Mouse (Mus musculus): ENCODE measurements around the gene Zfp579.
"Not testable (repeated sequence)": the region's sequence is repeated elsewhere in the genome, so short reads cannot be mapped to it uniquely, and the experiment has no call there.

Gene Zfp579

GRCm38 (mm10) chr7:4996003-4996895 lies at the start of gene Zfp579:
Zfp579 (minus strand) TSS chr7:4996158.
- DNase-seq (ENCODE audit: low read depth, low spot score): peak; percentile 83

- no peak for DNase-seq (ENCODE audit: low read depth, low spot score)
These were observed 49.0 kb upstream of the Zfp579 start for GRCm38 (mm10) chr7:5044981-5045380.

- DNase-seq (ENCODE audit: low read depth, low spot score): no peak
These were observed 43.0 kb upstream of the Zfp579 start for GRCm38 (mm10) chr7:5038940-5039339.

GRCm38 (mm10) chr7:5038109-5038732 lies 42.3 kb upstream of the Zfp579 start, which contains the start of gene Zfp784:
Zfp784 (minus strand) TSS chr7:5038446.
- peak; percentile 96 for DNase-seq (ENCODE audit: low read depth, low spot score)

DNA sequence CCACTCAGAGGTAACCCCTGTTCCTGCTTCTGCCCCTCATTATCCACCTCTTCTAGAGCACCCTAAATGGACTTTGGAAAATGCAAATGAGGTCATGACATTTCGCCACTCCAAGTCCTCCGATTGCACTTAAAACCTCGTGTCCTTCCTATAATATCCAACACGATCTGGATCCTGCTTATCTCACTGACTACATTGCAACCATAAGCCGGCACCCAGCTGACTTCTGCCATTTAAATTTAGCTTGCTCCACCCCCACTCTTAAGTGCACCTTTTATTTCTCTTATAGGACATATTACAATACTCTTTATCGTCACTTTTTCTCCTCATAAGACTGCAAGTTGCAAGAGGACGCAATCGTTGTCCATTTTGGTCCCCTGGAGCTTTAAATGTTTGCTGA lies 41.5 kb upstream of the Zfp579 start:
- no peak for DNase-seq (ENCODE audit: low read depth, low spot score)

DNA sequence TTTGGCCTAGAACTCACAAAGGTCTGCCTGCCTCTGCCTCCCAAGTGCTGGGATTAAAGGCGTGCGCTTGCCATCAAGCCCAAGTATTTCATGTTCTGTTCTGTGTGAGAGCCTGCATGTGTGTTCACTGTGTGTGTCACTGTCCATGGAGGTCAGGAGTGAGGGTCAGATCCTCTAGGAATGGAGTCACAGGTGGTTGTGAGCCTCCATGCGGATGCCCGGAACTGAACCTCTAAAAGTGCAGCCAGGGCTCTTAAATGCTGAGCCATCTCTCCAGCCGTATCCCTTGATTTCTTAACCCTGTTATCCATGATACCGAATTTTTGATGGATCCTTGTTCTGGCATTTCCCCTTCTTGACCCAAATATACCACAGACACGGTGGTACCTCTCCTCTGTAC lies 41.1 kb upstream of the Zfp579 start:
- DNase-seq (ENCODE audit: low read depth, low spot score): no peak

GRCm38 (mm10) chr7:5036136-5036535 lies 40.2 kb upstream of the Zfp579 start:
- no peak for DNase-seq (ENCODE audit: low read depth, low spot score)

DNA sequence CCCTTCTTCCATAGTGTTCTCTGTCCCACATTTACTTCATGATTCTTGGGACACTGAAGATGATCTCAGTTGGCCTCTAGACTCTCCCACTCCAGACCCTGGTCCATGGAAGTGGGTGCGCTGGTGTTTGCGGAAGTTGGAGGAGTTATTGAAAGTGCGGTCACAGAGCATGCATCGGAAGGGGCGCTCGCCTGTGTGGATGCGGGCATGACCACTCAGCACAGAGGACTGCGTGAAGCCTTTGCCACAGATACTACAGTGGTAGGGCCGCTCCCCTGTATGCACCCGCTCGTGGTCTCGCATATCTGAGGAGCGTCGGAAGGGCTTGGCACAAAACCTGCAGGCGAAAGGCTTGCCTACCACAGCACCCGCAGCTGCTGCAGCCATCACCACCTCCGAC lies 39.7 kb upstream of the Zfp579 start:
- no peak for DNase-seq (ENCODE audit: low read depth, low spot score)

- no peak for DNase-seq (ENCODE audit: low read depth, low spot score)
These were observed 37.9 kb upstream of the Zfp579 start, which contains the start of gene 4632433K11Rik for GRCm38 (mm10) chr7:5033818-5034217. 4632433K11Rik (plus strand) TSS chr7:5034118.

- no peak for DNase-seq (ENCODE audit: low read depth, low spot score)
These were observed 35.5 kb upstream of the Zfp579 start for GRCm38 (mm10) chr7:5031496-5031895.

GRCm38 (mm10) chr7:5030554-5031275 lies 34.8 kb upstream of the Zfp579 start:
- DNase-seq (ENCODE audit: low read depth, low spot score): no peak

DNA sequence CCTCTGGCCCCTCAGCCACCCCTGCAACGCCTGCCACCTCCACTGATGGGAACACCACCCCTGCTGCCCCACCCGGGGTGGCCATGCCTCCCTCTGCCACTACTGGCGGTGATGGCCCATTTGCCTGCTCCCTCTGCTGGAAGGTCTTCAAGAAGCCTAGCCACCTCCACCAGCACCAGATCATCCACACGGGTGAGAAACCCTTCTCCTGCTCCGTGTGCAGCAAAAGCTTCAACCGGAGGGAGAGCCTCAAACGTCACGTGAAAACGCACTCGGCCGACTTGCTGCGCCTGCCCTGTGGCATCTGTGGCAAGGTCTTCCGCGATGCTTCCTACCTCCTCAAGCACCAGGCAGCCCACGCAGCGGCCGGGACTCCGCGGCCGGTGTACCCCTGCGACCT lies 34.0 kb upstream of the Zfp579 start:
- no peak for DNase-seq (ENCODE audit: low read depth, low spot score)

GRCm38 (mm10) chr7:5029543-5029942 lies 33.6 kb upstream of the Zfp579 start:
- DNase-seq (ENCODE audit: low read depth, low spot score): no peak

GRCm38 (mm10) chr7:5021197-5021596 lies 25.2 kb upstream of the Zfp579 start:
- DNase-seq (ENCODE audit: low read depth, low spot score): no peak

DNA sequence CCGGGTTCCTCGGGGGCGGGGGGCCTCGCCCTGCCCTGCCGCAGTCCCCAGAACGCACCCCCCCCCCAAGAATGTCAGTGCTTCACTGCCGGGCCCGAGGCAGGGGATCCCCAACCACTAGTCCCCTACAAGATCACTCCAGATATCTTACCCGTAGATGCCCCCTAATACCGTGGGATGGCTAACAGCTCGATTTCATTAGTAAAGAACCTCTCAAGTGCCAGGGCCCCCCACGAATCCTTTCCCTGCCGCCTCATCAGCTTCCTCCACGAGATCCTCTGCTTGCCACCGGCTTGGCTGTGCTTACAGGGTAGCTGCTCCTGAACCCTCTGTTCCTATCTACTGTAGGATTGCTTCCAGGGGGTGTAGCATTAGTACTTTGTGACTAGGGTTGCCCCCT lies 24.7 kb upstream of the Zfp579 start:
- no peak for DNase-seq (ENCODE audit: low read depth, low spot score)

GRCm38 (mm10) chr7:5020000-5020681 lies 24.2 kb upstream of the Zfp579 start, which contains the start of the genes Zfp865 and Ccdc106:
Zfp865 (plus strand) TSS chr7:5020376.
Ccdc106 (plus strand) TSS chr7:5020553.
- peak; percentile 99 for DNase-seq (ENCODE audit: low read depth, low spot score)

DNA sequence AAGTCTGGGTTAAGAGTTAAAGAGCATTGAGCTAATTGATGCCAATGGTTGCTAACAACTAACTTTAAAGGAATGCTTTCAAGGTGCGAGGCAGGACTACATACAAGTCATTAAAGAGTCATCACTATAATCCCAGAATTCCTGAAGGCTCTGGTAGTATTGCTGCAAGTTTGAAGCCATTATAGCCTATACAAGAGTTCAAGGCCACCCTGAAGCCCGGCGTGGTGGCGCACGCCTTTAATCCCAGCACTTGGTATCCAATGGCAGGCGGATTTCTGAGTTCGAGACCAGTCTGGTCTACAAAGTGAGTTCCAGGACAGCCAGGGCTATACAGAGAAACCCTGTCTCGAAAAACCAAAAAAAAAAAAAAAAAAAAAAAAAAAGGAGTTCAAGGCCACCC lies 23.6 kb upstream of the Zfp579 start:
- not testable (repeated sequence) for DNase-seq (ENCODE audit: low read depth, low spot score)

- DNase-seq (ENCODE audit: low read depth, low spot score): no peak
These were observed 22.0 kb upstream of the Zfp579 start for GRCm38 (mm10) chr7:5017931-5018330.

GRCm38 (mm10) chr7:5017352-5017751 lies 21.4 kb upstream of the Zfp579 start:
- no peak for DNase-seq (ENCODE audit: low read depth, low spot score)

DNA sequence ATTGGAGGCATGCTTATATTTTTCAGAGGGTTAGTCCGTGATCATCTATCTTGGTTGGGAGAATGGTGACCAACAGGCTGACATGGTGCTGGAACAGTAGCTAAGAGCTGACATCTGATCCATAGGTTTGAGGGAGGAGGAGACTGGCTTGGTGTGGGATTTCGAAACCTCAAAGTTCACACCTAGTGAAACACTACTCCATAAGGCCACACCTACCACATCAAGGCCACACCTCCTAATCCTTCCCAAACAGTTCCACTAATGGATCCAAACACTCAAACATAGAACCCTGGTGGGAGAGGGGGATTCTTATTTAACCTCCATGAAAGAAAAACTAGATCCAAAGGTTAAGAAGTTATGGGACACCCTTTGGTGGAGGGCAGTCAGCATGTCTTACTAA lies 21.0 kb upstream of the Zfp579 start:
- DNase-seq (ENCODE audit: low read depth, low spot score): no peak

- no peak for DNase-seq (ENCODE audit: low read depth, low spot score)
These were observed 20.1 kb upstream of the Zfp579 start for GRCm38 (mm10) chr7:5016057-5016456.
